Mouse (Mus musculus) hematopoietic stem cell, adult 5-6 weeks (primary cell): ENCODE results near the gene Elavl2. TPM values are rescaled to one million over a fixed set of nuclear protein-coding genes. Genes with fewer than 3 reads are reported as not detected.
A peak's percentile ranks its signal among the peaks of the same experiment; 100 is the strongest.

ENCODE experiments used
- ATAC-seq, 2 experiments: fragments of 125-278 bp in 1 of 2; replicated peaks in 1 of 2; 2 replicates each; pipeline ENCODE4 v1.8.0; 2016 to 2017; ENCODE audit warnings: inconsistent platforms in 2 of 2, mild to moderate bottlenecking in 2 of 2, moderate number of reproducible peaks in 2 of 2, low read depth in 1 of 2, moderate TSS enrichment in 1 of 2; ENCODE audit not compliant: low FRiP score in 2 of 2, poor library complexity in 2 of 2, severe bottlenecking in 2 of 2, insufficient read depth in 1 of 2, low TSS enrichment in 1 of 2
- total RNA-seq: library from RNA; stranded (forward); fragments of 172-1452, 232-1000 nt; gene quantifications from 2 replicates; pipeline ENCODE4 v1.2.3, GENCODE M21; 2017

Gene Elavl2
- not detected in 2 replicates for total RNA-seq

GRCm38 (mm10) chr4:91400423-91400822 lies at the start of gene Elavl2:
Elavl2 (minus strand) TSS chr4:91400785.
- ATAC-seq: no peak

- ATAC-seq: no peak
Observed at GRCm38 (mm10) chr4:91447887-91448286, 47.3 kb upstream of the Elavl2 start.

GRCm38 (mm10) chr4:91415582-91415981 lies 15.0 kb upstream of the Elavl2 start:
- no peak for ATAC-seq

GRCm38 (mm10) chr4:91405047-91405446 lies 4.5 kb upstream of the Elavl2 start:
- no peak for ATAC-seq

DNA sequence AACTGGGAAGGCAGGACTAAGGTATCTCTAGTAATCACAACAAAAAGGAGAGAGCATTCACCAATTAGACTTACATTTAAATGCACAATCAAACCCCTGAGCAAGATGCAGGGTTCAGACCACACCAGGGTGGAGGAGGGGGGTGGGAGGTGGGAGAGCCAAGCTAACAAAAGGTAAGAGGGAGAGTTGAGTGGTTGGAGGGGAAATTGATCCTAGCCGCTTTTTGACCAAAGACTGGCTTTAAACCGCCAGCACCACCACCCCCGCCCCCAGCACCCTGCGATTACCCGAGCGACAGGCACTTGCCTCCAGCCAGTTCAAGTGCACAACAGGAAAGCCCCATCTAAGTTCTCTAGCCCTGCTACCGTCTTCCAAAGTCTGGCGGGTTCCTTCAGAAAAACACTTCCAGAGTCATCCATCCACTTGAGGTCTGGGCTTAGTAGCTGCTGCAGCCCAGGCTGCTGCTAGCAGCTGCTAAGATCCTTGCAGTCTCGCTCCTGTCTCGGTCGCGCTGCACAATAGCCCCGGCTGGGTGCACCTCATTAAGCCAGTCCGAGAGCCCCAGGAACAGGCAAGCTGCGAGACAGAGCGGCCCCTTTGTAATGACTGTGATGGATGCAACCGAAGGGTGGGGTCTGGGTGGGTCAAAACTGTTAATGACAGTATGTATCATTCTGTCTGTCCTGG lies 932 bp downstream of the Elavl2 start:
- ATAC-seq: no peak

- no peak for ATAC-seq
Observed at GRCm38 (mm10) chr4:91391987-91392598, 8.5 kb downstream of the Elavl2 start.

DNA sequence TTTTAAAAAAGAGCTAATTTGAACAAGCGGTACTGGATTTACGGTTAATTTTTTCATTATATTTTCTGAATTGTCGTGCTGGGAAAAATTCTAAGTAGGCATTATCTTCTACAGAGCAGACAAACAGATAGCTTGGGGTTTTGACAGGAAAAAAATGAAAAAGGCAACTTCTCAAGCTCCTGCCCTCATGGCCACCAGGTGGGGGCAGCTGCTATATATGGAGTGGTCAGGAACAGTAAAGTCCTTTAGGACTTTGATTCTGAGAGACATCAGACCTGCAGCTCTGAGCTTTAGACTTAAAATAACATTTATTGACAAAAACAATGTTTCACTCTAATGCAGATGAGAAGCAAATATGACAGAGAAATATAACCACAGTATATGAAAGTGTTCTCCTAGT lies 12.9 kb downstream of the Elavl2 start:
- ATAC-seq: no peak

DNA sequence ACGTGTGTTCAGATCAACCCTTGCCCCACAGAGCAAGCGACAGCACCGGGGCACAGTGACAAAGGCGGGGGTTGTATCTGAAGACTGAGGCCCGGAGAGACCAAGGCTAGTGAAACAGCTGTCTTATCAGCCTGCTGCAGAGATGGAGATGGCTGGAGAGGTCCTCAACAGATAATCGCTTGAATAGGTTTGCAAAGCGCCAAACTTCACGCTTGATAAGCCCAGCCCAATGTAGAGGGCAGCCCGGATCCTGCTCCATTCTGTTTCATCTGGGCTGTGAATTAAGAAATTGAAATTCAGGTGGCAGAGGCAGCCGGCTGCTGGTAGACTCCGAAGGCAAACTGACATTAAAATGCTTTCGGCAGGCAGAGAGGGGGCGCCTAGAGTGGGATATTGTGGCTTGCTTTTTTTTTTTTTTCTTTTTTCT lies 19.4 kb downstream of the Elavl2 start:
- no peak for ATAC-seq

DNA sequence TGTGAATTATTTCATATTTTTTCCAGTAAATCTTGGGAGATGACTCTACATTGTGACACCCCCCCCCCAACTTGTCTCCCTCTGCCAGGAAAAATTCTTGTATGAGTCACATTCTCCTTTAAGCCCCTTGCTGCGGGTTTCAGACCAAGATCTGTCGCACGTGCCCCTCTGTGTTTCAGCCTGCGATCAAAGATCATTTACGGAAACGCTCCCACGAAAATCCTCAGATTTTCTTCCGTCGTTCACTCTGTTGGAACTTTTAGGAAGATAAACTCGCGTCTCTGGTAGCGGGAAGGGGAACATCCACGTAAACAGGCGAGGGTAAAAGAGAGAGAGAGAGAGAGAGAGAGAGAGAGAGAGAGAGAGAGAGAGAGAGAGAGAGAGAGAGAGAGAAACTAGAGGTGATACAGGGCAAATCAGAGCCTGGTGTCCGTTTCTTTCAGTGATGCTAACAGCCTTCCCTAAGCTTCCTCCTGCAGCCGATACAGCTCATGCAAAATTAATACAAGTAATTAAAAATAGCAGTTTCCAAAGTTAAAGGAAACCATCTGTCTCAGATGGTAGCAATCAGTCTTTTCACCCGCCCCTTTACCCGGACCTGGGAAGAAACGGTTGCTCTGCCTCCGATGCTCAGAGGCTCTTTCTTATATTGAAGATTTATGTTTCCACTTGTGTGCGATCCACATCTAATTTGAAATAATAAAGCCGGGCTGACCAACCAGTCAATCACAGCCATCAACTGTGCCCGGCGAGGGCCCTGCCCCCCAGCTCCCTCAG lies 20.1 kb downstream of the Elavl2 start:
- no peak for ATAC-seq

DNA sequence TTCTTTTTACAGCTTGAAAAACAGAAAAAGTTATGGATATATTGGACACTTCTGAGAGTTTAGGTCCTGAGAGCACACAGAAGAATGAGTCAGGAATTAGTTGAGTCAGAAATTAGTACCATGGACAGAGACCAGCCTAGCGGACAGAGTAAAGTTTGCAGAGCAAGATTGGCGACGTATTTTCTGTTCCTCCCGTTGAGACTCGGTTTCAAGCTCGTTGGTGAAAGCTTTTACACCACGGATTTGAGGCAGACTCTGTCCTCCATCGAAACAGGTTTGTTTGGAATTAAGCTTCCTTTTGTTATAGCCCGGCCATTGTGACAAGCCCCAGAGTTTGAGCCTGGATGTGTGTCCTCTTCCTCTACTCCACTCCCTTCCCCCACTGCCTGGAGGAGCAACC lies 21.0 kb downstream of the Elavl2 start:
- ATAC-seq: no peak

DNA sequence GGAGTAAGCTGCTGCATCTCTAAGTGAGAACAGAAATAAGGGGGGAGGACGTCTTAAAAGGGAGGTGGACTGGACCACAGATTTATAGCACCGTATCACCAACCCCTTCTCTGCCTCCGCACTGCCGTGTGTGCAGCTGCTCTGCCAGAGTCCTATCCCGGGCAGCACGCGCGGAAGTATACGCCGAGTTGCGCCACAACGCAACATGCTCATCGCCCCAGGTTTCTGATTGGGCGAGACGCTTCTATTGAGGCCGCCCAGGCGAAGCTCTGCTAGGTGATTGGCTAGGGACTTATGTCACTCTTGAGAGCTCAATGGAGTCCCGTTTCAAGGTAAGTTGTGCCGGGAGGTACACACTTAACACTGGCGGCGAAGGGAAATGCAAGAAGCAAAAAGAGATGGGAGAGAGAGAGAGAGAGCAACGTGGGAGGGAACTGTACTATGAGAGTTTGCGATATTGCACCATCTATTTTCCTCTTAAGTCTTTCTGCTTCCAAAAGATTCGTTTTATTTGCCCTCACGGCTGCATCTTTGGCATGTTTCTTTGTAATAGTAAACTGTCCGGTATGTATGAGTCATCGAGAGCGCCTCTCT lies 24.2 kb downstream of the Elavl2 start:
- peak; percentile 94 to 97 for ATAC-seq

- no peak for ATAC-seq
Observed at GRCm38 (mm10) chr4:91375372-91375687, 25.3 kb downstream of the Elavl2 start.

DNA sequence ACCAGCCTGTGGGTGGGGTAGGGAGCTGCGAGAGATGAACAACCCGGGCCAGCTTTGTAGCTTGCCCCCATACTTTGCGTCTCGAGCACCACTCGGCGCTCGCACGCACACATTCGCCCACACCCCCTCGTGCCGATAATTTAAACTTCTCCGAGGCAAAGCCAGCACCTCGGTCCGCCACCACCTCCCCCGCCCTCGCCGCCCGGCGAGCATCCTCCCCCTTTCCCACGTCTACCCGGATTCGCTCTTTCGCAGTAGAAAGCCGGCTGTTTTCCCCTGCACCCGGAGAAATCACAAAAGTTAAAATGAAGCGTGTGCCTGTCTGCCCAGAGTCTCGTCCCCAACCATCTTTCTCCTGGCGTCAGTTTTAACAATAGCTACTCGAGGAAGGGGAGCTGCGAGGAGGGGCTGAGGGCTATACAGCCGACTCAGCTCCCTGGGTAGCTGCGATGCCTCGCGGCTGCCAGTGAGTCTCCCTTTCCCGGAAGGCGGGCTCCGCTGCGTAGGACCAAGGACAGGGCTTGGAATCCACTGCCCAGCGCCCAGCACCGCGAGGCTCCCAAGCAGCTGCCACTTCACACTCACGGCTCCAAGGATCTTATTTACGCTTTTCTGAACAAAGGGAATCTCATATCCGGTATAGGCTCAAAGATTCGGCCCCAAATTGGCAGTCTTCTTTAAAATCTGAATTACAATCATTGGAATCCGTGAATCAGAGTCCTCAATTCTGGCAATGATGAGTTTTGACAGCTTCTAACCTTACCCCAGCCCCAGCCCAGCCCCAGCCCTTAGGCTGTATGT lies 25.8 kb downstream of the Elavl2 start:
- ATAC-seq: peak; percentile 17 to 31; a peak in 2 of 4 replicates

GRCm38 (mm10) chr4:91372844-91373243 lies 27.7 kb downstream of the Elavl2 start:
- no peak for ATAC-seq

DNA sequence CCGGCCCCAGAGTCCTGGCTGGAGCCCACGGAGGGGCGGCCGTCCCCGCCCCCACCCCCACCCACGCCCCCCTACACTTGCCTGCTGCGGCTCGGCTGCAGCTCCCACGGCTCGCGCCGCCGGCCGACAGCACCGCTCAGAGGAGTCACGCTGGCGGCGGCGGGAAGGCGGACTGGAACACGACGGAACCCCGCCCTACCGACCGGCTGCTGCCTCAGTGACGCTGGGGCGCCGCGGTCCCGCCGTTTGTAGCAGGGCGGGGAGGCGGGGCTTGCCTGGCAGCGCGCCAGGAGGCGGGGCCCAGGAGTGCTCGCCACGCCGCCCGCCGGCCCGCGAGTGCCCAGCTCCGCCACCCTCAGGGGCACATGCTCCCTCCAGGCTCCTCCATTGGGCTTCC lies 28.8 kb downstream of the Elavl2 start:
- no peak for ATAC-seq

DNA sequence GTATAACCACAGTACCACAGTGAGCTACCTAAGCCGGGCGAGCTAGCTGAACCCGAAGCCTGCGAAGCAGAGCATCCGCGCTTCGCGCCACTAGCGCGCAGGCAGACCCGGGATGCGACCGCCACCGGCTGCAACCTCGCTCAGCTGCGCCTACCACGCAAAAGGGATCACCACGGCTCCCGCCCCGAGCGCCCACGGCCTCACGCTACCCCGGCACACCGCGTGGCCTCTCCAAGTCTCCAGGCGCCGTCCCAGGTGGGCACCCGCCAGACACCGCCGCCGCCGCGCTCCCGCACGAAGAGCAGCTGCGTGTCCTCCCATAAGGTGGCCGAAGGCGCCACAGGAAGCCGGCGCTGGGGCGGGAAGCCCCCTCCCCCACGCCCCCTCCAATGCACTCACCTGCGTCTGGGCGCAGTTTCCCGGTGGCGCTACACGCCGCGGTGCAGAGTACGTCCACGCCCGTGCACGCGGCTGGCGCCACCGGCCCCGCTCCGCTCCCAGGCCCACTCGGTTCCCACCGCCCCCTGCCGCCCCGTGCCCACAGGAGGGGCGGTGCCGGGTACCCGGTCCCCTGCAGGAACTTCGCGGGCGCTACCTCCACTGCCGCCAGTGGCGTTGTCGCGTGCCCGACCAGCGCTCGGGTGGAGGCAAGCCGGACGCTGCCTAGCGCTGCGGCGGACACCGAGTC lies 29.3 kb downstream of the Elavl2 start:
- no peak for ATAC-seq

GRCm38 (mm10) chr4:91365276-91365675 lies 35.3 kb downstream of the Elavl2 start:
- no peak for ATAC-seq
